Mouse (Mus musculus): ENCODE measurements at regions not wholly inside any gene's neighbourhood (a gene's known extent, or its start where the extent isn't known, plus 50 kb on each side); places are given as distances from the start of the nearest gene placed in this dataset.
A peak's percentile ranks its signal among the peaks of the same experiment; 100 is the strongest.

DNA sequence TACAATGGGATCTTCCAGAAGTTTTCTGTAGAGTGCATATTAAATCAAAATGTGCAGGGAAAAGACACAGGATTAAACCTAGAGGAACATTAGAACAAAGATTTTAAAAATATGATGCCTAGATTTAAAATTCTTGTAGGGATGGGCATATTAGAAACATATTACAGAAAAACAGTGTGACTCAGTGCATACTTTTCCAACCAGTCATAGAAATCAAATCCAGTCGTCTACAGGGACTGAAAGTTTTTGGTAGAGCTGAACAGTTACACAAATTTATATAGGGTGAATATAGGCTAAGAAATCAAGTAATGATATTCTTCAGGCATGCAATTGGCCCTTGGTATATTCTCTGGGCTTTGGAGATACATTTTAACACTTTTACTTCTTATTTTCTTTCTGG is 845.3 kb upstream of the Rgs18 start:
- TF ChIP-seq CTCF (IDR thresholded peaks at IDR 0.05; ENCODE audit: borderline replicate concordance, extremely low read depth, insufficient read depth, insufficient read length): no peak
- no peak for TF ChIP-seq POLR2A (IDR thresholded peaks at IDR 0.05; ENCODE audit: borderline replicate concordance, extremely low read depth, insufficient read depth, insufficient read length, poor library complexity, severe bottlenecking)
- DNase-seq (ENCODE audit: low read depth): no peak

DNA sequence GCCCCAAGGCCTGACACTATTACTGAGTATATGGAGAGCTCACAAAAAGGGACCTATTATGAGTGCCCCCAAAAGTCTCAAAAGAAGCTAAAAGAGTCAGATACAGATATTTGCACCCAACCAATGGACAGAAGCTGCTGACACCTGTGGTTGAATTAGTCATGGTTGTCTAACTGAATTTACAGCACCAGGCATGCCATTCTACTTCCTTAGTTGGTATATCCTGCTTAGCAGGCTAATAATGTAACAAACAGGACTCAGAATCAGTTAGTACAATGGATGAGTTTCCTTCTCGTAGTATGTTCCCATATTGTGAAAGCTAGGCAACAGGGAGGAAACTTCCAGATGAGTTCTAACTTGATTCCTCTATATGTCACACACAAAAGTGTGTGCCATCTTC is 839.1 kb upstream of the Rgs18 start:
- no peak for DNase-seq (ENCODE audit: low read depth)

DNA sequence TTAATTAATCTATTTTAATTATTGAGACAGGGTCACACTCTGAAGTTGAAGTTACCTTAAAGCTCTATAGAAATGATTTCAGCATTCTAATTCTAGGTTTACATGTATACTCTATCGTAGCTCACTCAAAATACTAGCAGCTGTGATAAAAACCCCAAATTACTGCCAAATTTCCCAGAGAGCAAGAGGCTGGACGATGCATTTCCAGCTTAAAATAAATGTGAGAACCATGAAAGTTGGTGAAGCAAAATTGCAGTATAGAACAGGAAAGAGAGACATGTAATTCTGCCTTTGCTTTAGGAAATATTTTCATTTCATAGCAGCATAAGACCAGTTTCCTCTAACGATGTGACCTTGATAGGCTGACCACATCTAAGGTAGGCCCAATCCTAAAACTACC is 821.7 kb upstream of the Rgs18 start:
- TF ChIP-seq POLR2A (IDR thresholded peaks at IDR 0.05; ENCODE audit: borderline replicate concordance, extremely low read depth, insufficient read depth, insufficient read length, poor library complexity, severe bottlenecking) (no peak), CTCF (IDR thresholded peaks at IDR 0.05; ENCODE audit: borderline replicate concordance, extremely low read depth, insufficient read depth, insufficient read length) (no peak)
- DNase-seq (ENCODE audit: low read depth): no peak

More for the DNA sequence above, 839.1 kb upstream of the Rgs18 start:
- TF ChIP-seq CTCF (IDR thresholded peaks at IDR 0.05; ENCODE audit: borderline replicate concordance, extremely low read depth, insufficient read depth, insufficient read length) (no peak), POLR2A (IDR thresholded peaks at IDR 0.05; ENCODE audit: borderline replicate concordance, extremely low read depth, insufficient read depth, insufficient read length, poor library complexity, severe bottlenecking) (no peak)

DNA sequence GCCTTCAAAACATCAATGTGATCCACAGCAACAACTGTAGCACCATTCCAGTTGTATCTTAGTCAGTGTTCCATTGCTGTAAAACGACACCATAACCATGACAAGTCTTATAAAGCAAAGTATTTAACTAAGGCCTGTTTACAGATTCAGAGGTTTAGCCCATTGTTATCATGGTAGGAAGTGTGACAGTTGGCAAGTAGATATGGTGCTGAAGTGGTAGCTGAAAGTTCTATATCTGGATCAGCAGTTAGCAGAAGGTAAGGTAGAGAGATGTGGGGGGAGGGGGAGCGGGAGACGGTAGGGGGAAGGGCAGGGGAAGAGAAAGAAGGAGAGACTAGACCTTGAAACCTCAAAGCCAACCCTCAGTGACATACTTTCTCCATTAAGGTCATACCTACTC is 804.2 kb upstream of the Rgs18 start:
- TF ChIP-seq POLR2A (IDR thresholded peaks at IDR 0.05; ENCODE audit: borderline replicate concordance, extremely low read depth, insufficient read depth, insufficient read length, poor library complexity, severe bottlenecking): no peak
- no peak for TF ChIP-seq CTCF (IDR thresholded peaks at IDR 0.05; ENCODE audit: borderline replicate concordance, extremely low read depth, insufficient read depth, insufficient read length)

DNA sequence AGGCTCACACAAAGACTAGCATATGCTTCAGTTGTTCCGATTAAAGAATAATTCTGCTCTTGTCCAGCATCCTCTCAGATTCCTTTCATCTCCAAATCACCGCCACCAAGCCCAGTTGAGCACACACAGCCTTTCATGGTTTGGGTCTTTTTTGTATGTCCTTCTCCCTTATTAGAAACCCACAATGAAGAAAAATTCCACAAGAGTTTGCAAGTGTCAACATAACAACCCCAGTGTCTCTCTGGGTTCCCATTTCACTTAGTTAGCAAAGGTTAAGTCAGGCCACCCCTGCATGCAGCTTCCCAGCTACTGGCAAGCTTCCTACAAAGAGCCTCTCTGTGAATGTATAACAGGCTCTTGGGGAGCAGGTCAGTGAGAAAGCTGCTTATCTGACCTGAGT is 794.8 kb upstream of the Rgs18 start:
- TF ChIP-seq CTCF (IDR thresholded peaks at IDR 0.05; ENCODE audit: borderline replicate concordance, extremely low read depth, insufficient read depth, insufficient read length) (no peak), POLR2A (IDR thresholded peaks at IDR 0.05; ENCODE audit: borderline replicate concordance, extremely low read depth, insufficient read depth, insufficient read length, poor library complexity, severe bottlenecking) (no peak)
- peak; percentile 54 for DNase-seq (ENCODE audit: low read depth)

More for the DNA sequence above, 804.2 kb upstream of the Rgs18 start:
- no peak for DNase-seq (ENCODE audit: low read depth)

DNA sequence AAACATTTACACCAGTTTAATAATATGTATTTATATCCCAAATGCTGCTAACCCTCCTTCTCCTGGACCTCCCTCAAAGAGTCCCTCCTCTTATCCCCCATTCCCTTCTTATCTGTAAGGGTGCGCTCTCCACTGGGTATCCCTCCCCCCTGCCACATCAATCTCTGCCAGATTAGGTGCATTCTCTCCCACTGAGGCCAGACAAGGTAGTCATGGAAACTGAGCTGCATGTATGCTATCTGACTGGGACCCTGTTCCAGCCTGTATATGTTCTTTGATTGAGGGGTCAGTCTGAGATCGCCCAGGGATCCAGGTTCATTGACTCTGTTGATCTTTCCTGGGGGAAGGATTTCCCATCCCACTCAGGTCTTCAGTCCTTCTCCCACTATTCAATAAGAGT is 786.1 kb upstream of the Rgs18 start:
- TF ChIP-seq POLR2A (IDR thresholded peaks at IDR 0.05; ENCODE audit: borderline replicate concordance, extremely low read depth, insufficient read depth, insufficient read length, poor library complexity, severe bottlenecking): no peak
- no peak for TF ChIP-seq CTCF (IDR thresholded peaks at IDR 0.05; ENCODE audit: borderline replicate concordance, extremely low read depth, insufficient read depth, insufficient read length)
- no peak for DNase-seq (ENCODE audit: low read depth)
